Mouse (Mus musculus): ENCODE results near the gene Tnnt3.

DNA sequence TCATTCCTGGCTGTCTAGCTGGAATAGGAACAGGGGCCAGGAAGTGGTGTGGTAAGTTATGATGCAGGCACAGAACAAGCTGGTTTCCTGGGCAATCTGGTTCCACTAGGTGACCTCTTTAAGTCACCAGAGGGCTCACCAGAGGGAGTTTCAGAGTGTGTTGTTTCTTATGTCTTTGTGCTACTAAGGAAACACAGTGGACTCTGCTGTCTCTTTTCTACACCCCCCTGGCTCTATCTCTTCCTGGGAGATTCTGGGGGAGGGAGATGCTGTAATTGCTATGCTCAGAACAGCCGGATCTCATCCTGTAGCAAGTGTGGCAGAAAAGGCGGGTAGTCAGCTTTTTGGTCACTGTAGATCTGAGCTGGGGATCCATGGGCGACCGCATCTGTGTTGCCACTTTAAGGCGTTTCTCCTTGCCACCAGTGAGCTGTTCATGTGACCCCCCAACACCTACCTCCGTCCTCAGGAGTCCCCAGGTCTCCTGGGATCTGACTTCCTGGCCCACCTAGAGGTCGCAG is 28.4 kb upstream of the Tnnt3 start:
- TF ChIP-seq POLR2A (IDR thresholded peaks at IDR 0.05; ENCODE audit: insufficient read depth, low read length) (no peak), CTCF (IDR thresholded peaks at IDR 0.05; ENCODE audit: low read depth, low read length) (no peak)
